Mouse (Mus musculus) fat pad, adult 2 months (tissue): Measurements from ENCODE around the gene Gas2l3.

Experiments used
- DNase-seq: peaks from one replicate; pipeline ENCODE4 v3.0.0-alpha.2; 2011; ENCODE audit warnings: low read depth, low spot score; ENCODE audit errors: extremely low read depth

Gene Gas2l3

DNA sequence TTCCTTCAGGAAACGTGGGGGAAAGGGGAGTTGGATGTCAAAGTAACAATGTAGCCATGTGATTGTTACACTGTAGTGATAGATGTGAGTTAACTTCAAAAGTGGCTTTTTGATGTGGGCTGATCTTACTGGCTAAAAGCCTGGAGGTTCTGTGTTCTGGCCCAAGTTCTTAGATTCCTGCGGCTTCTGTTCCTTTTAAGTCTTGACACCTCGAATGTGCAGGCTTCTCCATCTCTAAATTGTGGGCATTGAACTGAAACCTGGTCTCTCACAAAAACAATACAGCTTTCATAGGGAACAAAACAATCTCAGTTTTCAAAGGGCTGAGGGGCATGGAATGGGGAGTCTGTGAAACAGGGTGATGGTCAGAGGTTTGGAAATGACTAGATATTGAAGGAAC is 614 bp upstream of the Gas2l3 start:
- no peak for DNase-seq

GRCm38 (mm10) chr10:89443115-89443622 is 598 bp downstream of the Gas2l3 start:
- DNase-seq, result no peak

- DNase-seq, result no peak
Measured at GRCm38 (mm10) chr10:89442640-89443039, 1.1 kb downstream of the Gas2l3 start.

DNA sequence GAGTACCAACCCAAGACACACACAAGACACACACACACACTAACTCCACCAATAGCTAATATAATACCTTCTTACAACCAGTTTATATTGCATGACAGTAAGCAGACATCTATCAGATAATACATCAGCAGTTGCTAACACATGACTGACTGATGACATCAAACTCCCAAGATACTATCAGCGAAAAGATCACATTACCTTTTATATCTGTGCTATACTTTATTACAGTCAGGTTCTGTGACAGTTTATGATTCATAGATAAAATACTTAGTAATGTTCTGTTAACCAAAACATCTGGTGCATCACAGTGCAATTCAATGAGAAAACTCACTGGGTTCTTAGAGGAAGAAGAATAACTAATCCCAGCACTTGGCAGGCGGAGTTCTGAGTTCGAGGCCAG is 1.8 kb downstream of the Gas2l3 start:
- no peak for DNase-seq

DNA sequence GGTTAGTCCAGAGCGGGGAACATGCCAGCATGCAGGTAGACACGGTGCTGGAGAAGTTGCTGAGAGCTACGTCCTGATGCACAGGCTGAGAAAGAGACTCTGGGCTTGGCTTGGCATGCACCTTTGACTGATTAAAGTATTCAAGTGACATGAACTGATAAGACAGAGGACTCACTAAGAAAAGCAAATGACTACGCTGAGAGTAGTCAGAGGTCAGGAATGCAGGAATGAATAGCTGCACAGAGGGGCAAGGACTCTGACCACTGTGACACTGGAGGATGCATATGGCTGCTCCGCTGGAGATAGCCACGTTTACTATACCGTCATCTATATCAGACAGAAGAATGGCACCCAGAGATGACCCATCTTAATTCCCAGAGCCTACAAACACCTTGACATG is 4.4 kb downstream of the Gas2l3 start:
- DNase-seq, result no peak

DNA sequence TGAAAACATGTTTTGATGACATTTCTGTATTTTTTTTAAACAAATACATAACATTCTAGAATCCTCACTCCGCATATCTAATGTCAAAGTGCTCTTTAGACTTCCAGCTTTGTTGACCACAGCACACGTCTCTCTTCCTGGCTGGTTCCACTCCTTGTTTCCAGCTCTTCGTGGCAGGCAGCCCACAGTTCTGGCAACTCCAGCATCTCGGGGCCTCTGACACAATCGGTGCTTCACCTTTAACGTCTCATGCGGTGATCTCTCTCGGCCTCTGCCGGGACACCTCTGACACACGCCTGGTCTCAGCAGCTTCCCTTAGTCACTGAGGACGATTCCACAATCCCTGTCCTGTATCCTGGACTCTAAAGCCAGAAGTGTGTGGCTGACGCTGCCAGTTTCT is 5.8 kb downstream of the Gas2l3 start:
- DNase-seq, result no peak

GRCm38 (mm10) chr10:89437472-89437871 is 6.3 kb downstream of the Gas2l3 start:
- no peak for DNase-seq

- no peak for DNase-seq
Measured at GRCm38 (mm10) chr10:89435920-89436319, 7.8 kb downstream of the Gas2l3 start.

DNA sequence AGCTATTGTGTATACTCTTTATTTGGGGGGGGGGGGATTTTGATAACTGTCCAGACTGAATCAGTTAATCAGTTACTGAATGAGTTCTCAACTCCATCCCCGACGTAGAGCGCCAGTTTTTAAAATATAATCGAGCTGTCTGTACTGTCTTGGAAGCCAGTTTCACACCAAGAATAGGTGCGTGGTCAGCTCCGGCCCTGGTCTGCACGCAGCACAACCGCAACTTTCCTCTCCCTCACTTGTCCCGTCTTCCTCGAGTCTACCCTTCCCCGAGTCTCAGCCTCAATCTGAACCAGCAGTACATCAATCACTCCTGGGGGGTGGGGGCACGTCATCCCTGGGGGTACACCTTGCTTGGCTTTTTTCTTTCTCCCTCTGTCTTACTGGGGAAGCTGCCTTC is 8.4 kb downstream of the Gas2l3 start:
- DNase-seq, result no peak

DNA sequence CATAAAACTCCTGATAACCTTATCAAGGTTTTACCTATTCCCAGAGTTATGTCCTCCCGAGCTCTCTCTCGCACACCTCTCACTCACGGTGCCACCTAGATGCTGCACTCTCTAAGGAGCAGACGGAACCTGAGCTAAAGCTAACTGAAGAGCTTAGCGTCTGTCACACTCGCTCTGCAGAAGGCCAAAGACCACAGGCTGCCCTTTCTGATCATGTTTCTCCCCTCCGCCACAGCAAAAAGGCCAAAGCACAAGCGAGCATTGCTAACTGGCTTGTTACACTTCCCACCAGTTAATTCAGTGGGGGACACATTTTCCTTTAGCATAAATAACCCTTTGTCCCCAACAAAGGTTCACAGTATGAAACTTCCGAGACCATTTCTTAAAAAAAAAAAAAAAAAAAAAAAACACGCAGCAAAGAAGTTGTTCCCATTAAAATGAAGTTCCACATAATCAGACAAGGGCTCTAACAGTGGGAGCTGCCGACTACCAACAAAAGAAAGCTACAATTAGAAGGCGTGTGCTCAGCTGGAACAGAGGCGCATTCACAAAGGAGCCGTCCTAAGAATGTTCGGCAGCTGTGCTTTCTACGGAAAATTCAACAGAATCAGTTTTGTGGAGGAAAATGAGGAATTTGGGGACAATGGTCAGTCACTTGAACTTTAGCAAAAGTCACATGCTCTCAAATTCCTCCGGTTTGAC is 9.1 kb downstream of the Gas2l3 start:
- DNase-seq, result no peak

- no peak for DNase-seq
Measured at GRCm38 (mm10) chr10:89432743-89433142, 11.0 kb downstream of the Gas2l3 start.

- DNase-seq, result no peak
Measured at GRCm38 (mm10) chr10:89430751-89431150, 13.0 kb downstream of the Gas2l3 start.

- DNase-seq, result no peak
Measured at GRCm38 (mm10) chr10:89424800-89425393, 18.9 kb downstream of the Gas2l3 start.

- no peak for DNase-seq
Measured at GRCm38 (mm10) chr10:89424217-89424616, 19.6 kb downstream of the Gas2l3 start.

DNA sequence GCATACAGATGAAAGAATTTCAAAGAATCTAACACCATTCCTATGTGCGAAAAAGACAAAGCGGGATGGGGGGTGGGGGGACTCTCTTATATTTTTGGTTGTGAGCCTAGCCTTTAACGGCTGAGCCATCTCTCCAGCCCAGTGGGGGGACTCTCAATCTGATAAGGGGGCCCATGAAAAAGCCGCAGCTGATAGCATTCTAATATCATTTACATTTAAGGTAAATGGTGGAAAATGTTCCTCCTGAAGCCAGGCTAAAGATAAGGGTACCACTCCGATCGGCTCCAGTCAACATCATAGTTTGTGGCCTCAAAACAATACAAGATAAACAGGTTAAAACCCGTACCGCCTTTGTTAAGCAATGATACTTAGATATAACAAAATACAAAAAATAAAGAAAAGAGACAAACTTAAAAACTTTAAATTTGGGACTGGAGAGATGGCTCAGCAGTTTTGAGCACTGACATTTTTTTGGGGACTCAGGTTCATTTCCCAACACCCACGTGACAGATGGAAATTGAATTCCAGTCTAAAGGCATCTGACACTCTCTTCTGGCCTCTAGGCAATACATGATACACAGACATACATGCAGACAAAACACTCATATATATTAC is 20.5 kb downstream of the Gas2l3 start:
- no peak for DNase-seq

- no peak for DNase-seq
Measured at GRCm38 (mm10) chr10:89422504-89423158, 21.1 kb downstream of the Gas2l3 start.

DNA sequence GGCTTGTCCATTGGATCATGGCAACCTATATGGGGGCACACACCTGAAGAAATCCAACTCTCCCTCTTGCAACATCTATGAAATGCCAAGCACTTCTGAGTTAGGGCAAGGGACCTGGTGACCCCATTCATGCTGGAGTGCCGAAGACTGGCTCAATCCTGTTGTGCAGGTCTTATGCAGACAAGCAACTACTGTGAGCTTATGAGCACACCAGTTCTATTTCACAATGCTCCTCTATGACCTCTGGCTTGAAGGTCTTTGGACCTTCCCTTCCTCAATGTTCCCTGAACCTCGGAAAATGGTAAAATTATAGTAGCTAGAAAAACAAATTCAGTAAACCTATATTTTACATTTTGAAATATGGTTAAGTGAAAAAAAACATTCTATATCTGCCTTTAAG is 25.8 kb downstream of the Gas2l3 start:
- no peak for DNase-seq

DNA sequence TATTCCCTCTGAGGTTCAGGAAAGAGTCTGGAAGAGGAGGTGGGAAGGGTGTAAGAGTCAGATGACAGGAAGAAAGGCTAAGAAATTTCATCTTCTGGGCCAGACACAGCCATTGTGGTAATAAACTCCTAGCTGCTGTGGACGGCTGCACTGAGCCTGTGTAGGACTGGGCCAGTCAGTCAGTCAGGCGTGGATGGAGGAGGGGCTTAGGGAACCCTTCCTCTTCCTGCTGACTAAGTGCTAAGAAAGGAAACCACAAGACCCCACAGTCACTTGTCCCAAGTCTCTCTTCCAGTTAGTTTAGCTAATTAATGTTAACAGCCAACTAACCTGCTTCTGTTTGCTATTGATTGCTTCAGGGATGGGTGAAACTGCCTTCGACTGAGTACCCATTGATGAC is 28.3 kb downstream of the Gas2l3 start:
- DNase-seq, result no peak

DNA sequence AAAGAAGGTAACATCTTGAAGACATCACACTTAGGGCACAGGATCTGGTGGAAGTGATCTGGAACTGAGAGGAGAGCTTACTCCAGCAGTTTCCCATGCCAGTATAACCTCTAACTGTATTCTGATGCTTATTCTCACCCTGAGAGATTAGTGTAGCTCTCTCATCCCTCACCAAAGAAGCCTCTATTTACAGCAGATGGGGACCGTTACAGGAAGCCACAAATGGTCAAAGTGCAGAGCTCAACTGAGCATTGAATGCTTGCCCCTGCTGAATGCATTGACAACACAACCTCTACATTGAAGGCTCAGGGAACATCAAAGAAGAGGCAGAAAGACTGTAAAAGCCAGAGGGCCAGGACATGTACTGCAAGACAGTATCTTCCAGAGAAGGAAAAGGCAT is 36.2 kb downstream of the Gas2l3 start:
- DNase-seq, result no peak

GRCm38 (mm10) chr10:89406733-89407484 is 36.9 kb downstream of the Gas2l3 start:
- DNase-seq, result no peak

GRCm38 (mm10) chr10:89404936-89405335 is 38.8 kb downstream of the Gas2l3 start:
- no peak for DNase-seq
